Mouse (Mus musculus) adrenal gland, adult 18-20 months (tissue): ENCODE data around the gene Mbd6. TPM values are rescaled to one million over a fixed set of nuclear protein-coding genes. Genes with fewer than 3 reads are reported as not detected.

ENCODE experiments used
- DNase-seq, 2 experiments: peaks; one replicate each; pipeline ENCODE4 v3.0.0; 2021 to 2022; ENCODE audit warnings: low spot score in 2 of 2
- total RNA-seq, 2 experiments: library from RNA; stranded (reverse); gene quantifications; 1 replicate in 1 of 2; 2 replicates in 1 of 2; pipeline ENCODE4 v1.2.3; 2021

Mbd6 gene
- total RNA-seq, 2 experiments from 2014 or later: 38.9 to 45.4 TPM

- DNase-seq: peak; percentile 48 to 54
Observed at GRCm38 (mm10) chr10:127289573-127290191, 864 bp upstream of the Mbd6 start.

DNA sequence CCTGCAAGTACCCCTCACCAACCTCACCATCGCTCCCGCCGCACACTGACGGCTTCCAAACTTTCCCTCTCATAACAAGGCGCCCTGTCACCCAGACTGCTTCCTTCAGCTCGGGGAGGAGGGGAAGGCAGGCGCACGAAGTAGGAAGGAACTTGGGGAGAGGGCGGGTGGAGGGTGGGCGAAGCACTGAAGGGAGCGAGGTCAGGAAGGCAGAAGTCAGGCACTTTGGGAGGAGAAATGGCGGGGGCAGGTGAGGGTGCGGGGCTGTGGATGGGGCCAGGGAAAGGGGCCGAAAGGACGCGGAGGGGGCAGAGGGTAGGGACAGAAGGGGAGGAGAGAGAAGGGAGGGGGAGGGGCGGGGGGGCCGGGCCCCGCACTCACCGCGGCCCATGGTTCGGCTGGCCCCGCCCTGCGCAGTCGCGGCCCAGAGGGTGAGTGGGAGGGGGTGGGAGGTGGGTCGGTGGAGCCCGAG lies 454 bp downstream of the Mbd6 start:
- DNase-seq: no peak

- DNase-seq: no peak
Observed at GRCm38 (mm10) chr10:127287936-127288293, 903 bp downstream of the Mbd6 start.

DNA sequence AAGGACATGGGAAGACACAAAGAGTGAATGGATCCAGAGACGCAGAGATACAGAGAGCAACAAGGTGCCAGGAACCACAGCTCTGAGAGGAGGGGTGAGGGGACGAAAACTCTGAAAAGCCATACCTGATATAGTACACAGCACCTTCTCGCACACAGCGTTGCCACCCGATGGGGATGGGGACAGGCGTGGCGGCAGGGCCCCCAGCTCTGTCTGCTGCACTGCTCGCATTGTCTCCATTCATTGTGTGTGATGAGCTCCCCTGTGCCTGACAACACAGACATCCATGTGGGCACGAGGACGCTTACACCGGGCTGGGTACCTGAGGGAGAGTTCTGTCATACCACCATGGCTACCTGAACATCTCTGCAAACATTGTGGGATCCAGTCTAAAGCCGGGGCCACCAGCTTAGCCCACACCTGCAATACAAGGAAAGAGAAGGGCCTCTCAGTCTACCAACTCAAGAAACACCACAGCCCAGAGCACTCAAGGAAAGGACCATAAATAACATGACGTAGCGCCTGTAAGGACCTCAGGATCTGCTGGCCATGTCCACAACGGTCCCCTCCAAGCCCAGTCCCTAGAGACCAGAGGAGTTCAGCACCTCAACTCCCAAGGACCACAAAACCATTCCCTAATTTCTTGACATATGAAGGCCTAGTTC lies 1.4 kb downstream of the Mbd6 start:
- DNase-seq: no peak

- no peak for DNase-seq
Observed at GRCm38 (mm10) chr10:127286730-127287129, 2.1 kb downstream of the Mbd6 start.

- no peak for DNase-seq
Observed at GRCm38 (mm10) chr10:127286194-127286593, 2.6 kb downstream of the Mbd6 start.

DNA sequence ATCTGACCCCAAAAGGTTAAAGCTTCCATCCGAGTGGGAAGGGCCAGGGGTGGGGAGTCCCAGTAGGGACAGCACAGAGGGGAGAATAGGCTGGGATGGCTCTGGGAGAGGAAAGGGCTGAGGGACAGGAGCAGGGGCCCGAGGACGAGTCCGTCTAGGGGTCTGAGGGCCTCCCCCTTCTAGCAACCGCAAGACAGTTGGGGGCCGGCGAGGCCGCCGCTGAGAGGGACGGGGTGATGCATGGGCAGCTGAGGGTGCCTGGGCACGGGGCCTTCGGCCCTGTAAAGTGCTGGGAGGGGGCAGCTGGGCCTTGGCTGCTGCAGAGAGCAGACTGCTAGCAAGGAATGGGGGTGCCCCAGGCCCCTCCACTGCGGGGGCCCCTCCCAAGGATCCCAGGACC lies 3.2 kb downstream of the Mbd6 start:
- no peak for DNase-seq

DNA sequence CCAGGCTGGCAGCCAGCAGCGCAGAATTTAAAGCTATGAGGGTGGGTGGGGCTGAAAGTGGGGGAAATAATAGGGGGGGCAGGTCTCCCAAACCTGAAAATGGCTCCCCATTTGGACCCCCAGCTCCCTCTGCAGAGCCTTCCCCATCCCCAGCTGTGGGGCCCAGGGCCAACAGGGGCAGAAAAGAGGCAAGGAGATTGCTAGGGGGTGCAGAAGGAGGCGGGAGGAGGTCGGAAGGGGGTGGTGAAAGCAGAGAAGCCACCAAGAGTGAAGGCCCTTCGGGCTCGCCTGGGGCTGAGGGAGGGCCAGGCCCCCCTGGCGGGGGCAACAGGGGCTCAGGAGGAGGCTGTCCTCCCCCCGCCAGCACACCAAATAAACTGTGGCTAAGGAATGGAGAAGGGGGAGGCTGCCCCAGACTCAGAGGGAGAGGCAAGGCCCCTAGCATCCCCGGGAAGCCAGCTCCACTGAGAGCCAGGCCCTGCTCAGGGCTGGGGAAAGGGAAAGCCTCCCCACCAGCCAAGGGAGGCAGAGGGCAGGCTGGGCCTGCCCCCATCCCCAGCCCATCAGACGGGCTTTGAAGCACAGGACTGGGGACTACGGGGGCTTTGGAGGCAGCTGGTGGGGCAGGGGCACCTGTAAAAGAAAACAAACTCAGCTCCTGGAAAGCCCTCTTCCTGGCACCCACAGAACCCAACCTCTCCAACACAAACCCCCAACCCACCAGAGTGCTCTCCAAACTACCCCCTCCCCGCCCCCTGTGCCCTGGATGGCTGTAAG lies 3.9 kb downstream of the Mbd6 start:
- DNase-seq: no peak

DNA sequence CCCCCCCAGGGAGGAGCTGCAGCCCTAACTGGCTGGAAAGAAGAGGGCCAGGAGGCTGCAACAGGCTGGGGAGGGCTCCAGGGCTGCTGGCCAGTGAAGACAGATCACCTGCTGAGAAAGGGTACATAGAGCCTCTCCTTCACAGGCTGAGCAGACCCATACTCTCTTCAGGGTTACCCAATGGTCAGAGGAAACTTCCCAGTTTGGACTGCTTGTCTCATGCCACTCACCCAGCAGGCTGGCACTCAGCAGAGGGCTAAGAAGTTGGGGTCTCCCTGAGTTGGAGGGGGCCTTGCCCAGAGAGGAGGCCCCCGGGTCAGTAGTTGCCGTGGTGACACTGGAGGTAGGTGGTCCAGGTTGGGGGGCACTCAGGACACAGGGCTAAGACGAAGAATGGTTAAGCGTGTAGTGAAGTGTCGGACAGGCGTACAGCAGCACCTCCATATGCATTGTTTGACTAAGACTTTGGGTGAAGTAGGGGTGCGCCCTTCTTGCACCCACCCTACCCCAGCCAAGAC lies 4.7 kb downstream of the Mbd6 start:
- DNase-seq: no peak

DNA sequence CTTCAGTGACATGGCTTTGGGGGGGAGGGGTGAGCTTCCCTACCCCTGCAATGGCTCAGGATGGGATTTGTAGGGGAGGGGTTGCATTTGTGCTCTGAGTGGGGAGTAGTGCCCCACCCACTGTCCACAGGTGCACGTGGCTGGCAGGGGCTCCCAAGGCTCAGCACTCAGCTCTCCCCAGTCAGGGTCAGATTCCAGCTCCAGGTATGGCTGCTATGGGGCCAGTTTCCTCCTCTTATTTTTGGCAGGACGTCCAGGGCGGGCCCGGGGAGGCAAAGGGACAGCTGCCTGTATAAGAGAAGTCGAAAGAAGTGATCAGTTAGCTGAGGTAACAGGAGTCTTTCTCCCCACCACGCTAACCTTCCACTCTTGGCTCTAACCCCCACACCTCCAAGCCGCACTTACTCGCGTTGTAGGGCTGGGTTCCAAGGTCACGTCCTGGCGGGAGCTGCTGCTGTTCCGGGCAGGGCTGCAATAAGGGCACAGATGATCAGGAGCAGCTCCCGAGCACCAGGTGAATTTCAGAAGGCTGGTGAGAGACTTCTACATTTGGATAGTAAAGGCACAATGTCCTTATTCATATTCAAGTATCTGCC lies 6.1 kb downstream of the Mbd6 start:
- no peak for DNase-seq

- no peak for DNase-seq
Observed at GRCm38 (mm10) chr10:127281316-127281715, 7.5 kb downstream of the Mbd6 start.

- no peak for DNase-seq
Observed at GRCm38 (mm10) chr10:127279730-127280129, 9.1 kb downstream of the Mbd6 start.

DNA sequence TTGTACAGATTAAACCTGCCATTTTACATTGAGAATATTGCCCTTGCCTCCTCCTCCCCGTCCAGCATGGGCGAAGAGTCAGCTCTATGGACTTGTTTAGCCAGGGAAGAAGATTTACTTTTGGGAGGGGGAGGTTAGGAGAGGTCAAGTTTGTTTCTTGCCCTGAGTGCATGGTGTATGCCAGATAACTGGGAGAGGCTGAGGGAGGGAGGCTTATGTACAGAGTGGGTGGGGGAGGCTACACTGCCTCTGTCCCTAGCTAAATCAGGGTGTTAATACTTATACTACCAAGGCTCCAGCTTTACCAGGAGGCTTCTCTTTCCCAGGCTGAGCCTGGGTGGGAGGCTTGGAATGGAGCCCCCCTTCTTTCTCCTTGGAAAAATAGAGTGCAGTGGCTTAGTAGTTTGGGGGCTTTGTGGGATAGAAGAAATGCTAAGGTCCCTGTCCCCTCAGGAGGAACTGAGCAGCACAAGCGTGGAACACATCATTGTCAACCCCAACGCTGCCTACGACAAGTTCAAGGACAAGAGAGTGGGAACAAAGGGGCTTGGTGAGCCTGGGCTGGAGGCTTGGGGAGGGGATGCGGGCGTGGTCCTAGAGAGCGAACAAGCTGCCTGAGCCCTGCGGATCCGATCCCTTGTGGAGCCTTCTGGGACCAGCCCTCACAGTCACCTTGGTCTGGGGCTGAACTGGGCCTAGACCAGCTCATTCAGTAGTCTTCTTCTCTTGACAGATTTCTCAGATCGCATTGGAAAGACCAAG lies 14.4 kb downstream of the Mbd6 start:
- DNase-seq: no peak

DNA sequence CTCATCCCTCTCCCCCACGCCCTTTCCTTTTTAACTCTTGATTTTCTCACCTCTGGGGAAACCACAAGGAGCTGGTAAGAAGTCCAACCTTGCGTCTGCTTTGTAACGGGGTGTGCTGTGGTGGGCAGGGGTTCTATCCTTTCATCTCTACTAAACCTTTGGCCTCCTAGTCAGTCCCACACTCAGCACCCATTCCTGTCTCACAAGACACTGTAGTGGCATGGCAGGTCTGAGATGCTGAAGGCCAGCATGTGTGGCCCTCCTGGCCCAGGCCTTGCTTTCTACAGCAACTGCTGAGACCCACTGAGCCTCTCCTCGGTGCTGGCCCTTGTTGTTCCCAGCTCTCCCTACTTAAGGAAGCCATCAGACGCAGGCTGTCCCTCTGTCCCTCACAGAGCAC lies 16.4 kb downstream of the Mbd6 start:
- DNase-seq: no peak

DNA sequence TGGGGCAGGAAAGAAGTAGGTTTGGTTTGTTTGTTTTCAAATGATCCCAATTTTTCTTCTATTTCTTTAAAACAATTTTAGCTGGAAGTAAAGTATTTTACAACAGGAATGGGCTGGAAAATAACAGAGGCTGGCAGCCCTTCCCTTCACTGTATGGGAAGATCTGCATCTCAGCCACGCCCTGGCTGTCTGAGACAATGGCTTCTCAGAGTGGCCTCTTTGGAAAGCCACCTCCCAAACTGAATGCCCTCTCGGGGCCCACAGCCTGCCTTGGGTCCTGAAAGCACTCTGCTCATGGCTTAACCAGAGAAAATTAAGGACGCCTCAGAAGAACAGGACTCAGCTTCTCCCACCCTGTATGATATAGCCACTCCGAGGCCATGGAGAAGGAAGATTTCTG lies 18.9 kb downstream of the Mbd6 start:
- DNase-seq: no peak

- no peak for DNase-seq
Observed at GRCm38 (mm10) chr10:127269036-127269435, 19.8 kb downstream of the Mbd6 start.

DNA sequence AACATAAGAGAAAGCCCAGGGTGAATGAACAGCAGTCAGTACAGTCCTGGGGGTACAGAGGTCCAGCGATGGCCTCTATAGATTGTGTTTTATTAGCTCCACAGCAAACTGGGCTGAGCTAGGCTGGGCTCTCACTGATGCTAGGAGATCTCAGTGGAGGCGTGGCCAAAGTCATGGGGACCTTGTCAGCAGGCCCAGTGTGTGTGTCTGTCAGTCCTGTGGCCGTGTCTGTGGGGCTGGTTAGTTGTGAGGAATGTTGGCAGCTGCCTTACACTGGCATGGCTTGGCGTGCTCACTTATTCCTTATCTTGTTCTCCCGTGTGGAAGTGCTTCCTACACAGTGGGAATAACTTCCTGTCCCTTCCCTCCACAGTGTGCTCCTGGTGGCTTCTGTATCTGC lies 20.4 kb downstream of the Mbd6 start:
- no peak for DNase-seq

DNA sequence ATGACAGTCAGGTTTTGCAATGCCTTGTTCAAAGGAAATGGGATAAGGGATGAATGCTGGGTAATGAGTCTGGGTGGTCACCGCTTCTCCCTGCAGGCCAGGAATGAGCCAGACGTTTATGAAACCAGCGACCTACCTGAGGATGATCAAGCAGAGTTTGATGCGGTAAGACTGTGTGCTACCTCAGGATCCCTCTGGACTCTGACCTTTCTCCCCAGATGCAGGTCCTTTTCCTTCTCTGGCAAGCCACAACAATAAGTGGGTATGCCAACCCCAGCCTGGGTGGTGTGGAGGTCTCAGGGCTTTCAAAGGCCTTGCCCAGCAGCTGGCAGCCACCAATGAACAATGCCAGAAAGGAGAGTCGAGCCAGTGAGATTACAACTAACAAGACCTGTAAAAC lies 21.5 kb downstream of the Mbd6 start:
- DNase-seq: no peak

DNA sequence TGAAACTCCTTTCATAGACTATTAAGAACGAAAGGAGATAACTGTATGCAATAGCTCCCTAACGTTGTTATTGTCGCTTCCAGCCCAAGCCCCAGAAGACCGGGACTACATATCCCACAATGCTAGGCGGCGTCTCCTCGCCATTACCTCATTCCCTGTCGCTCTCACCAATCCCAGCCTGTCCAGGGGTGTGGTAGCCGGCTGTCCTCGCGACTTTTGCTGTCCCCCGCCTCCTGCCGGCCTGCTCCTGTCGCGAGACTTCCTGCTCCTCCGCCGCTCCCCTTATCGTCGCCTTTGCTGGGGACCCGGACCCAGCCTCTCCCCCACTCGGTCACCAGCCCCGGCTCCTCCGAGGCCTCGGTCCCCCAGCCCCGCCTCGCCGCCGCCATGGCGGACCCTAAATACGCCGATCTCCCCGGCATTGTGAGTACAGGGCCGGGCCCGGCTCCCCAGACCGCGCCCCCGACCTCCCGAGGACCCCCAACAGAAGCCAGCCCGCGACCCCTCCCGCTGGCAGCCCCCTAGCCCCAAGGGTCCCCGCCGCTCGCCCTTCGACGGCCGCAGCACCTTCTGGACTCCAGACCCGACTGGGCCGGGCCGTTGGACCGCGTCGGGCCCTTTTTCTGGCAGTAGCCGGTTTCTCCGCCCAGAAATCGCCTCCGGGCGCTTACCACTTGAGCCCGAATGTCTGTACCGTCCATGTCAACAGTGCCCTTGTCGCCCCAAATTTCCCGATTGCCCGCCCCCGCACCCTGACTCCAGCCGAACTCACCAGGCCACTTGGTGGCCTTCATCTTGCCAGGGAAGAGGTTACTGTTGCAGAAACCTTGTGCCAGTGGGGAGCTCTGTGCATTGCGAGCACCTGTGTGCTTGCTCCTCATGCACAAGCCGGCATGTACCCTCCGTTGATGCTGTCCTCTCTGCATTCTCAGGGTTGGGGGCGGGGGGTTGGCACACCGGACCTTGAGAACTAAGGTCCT lies 22.4 kb downstream of the Mbd6 start, which contains the start of gene Dctn2:
Gene Dctn2 (plus strand): TSS at position 257 of the 980 bp plus-strand sequence.
- DNase-seq: peak; percentile 87 to 88

DNA sequence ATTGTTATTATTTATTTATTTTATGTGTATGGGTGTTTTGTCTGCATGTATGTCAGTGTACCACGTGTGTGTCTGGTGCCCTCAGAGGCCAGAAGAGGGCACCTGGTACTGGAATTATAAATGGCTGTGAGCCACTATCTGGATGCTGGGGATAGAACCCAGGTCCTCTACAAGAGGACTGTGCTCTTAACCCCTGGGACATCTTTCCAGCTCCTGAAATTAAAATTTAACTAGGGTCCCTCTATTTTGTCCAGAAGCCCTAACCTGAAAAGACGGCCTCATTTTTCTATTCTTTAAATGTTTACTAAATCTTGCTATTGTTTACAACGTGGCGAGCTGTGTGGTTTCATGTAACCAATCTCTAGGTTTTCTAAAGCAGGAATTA lies 23.1 kb downstream of the Mbd6 start:
- DNase-seq: no peak
